Mouse (Mus musculus): ENCODE measurements around the gene Nwd2.

DNA sequence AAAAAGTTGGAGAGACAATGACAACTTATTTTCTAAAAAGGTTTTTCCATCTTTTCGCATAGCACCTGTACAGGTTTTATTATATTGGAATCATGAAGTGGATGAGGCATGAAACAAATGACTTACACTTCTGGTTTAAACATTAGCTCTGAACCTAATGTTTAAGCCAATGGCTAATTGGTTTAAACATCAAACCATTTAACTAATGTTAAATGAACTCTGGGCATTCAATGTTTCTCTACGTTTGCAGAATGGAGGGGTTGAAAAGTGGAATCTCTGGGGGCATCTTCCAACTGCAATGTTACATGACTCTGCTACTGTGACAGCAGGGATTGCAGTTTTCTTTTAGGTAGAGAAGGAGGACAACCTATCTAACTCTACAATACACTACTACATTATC, 27.0 kb downstream of the Nwd2 start:
- TF ChIP-seq POLR2A (IDR thresholded peaks at IDR 0.05; ENCODE audit: low read depth, low read length) (no peak), CTCF (conservative IDR thresholded peaks at IDR 0.05; ENCODE audit: insufficient read depth, insufficient read length, low read depth, low read length) (no peak)
